Mouse (Mus musculus) subcutaneous adipose tissue, adult 2 months (tissue): Measurements from ENCODE around the gene Noa1. TPM values are rescaled to one million over a fixed set of nuclear protein-coding genes. Genes with fewer than 3 reads are reported as not detected.

Experiments used
- polyA plus RNA-seq: library from polyadenylated mRNA; depleted of rRNA; stranded (reverse); fragments of >200 nt; gene quantifications from 2 replicates; pipeline ENCODE4 v1.2.3, GENCODE M21; 2012; ENCODE audit warnings: low replicate concordance; rRNA removed

The Noa1 gene
- 13.6 and 23.7 TPM in 2 replicates for polyA plus RNA-seq

DNA sequence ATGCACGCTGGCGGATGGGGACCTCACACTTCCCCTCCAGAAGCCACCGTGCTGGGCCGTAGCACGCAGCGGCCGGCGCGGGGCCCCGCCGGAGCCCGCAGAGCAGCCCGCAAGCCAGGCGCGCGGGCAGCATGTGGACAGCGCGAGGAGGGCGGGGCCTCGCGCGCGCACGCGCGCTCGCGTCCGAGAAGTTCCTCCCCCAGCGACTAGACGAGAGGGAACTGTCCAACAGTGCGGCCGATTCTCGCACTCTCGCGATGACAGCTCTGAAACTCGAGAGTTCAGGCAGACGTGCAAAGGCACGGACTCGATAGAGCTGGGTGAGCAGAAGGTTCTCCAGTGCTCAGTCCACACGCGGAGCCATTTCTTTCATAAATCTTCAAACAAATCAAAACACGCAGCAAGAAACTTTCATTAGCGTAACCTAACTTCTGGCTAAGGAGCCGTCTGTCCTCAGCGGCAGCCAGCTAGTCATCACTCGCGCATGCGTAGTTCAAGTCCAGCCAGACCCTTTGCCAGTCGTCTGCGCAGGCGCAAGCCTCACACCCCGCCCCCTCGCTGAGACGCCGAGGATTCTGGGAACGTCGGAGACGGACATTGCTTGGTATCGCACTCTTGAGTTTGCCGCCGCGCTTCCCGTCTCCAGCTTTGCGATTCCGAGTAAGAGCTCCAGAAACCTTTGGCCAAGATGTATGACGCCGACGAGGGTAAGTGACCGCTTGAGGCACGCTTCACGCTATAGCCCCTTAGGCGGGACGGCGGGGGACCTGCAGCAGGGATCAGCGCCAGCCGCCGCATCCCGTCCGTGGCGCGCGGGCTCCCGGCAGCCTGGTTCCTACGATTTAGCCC, at the start of gene Noa1, which contains the start of gene Polr2b:
Gene Noa1 (minus strand): TSS at position 161 of the 849 bp plus-strand sequence.
Gene Polr2b (plus strand): TSS at position 224 of the 849 bp plus-strand sequence.

GRCm38 (mm10) chr5:77265081-77265670, 44.7 kb downstream of the Noa1 start, which contains the start of gene Rest:
Rest (plus strand) TSS chr5:77265491.

Other genes with a start within 250 kb of the Noa1 start
- gene Hopx, start 195.0 kb downstream of the Noa1 start, polyA plus RNA-seq = 11.7 and 13.6 TPM in 2 replicates
- 1.3 and 6.7 TPM in 2 replicates for gene Spink2, start 98.6 kb downstream of the Noa1 start, polyA plus RNA-seq
- 5.1 and 11.2 TPM in 2 replicates for gene Rest, start 44.6 kb downstream of the Noa1 start, polyA plus RNA-seq
- 13.3 and 20.5 TPM in 2 replicates for gene Polr2b, start 63 bp upstream of the Noa1 start, polyA plus RNA-seq
- gene Igfbp7, start 98.0 kb upstream of the Noa1 start, polyA plus RNA-seq = 978 and 3,538 TPM in 2 replicates